ENCODE assay signal across 9 mouse cellular contexts in genomic region chrX:47880052-47880451, GRCm38 (mm10). TPM values are rescaled to one million over a fixed set of nuclear protein-coding genes. Genes with fewer than 3 reads are reported as not detected.
DNase-seq lines count a peak whose midpoint lies in the region; ATAC-seq and TF ChIP-seq lines count a peak whose summit lies in the region.
"Had no signal": no experiment of that assay in that cellular context is flagged by ENCODE, and none has a peak within 500 bp of the region (broad histone marks: within the 10 kb centered on the region; RNA-seq: fewer than 3 reads in every experiment).

No protein-coding gene starts in this region.

- WGBS in forebrain, embryonic 14.5 days: 56% methylated on average over 2 of the region's 2 CpGs
- 42% methylated on average over 2 of the region's 2 CpGs for WGBS in forebrain, embryonic 16.5 days
- 33% methylated on average over 2 of the region's 2 CpGs for WGBS in heart, embryonic 13.5 days
- WGBS in lung, postnatal 0 days: 30% methylated on average over 2 of the region's 2 CpGs

- no peaks in the 10 kb centered on the region for H3K27me3 ChIP-seq in forebrain, embryonic 14.5 days (replicated peaks; ENCODE audit: control insufficient read depth, insufficient read depth, low read length)
- no peaks in the 10 kb centered on the region for H3K27me3 ChIP-seq in forebrain, embryonic 16.5 days (replicated peaks; ENCODE audit: control insufficient read depth, insufficient read depth, low read length)
- no peaks in the 10 kb centered on the region for H3K27me3 ChIP-seq in heart, embryonic 13.5 days (replicated peaks)
- no peaks in the 10 kb centered on the region for H3K27me3 ChIP-seq in lung, postnatal 0 days (replicated peaks; ENCODE audit: insufficient read depth, low read length)
- H3K27me3 ChIP-seq: midbrain, embryonic 12.5 days had no signal

- peak; percentile 17 for DNase-seq in forebrain, embryonic 14.5 days (ENCODE audit: low spot score)
- DNase-seq in ovary, postnatal 14 days (ENCODE audit: low spot score): peak; percentile 17
- no peak for DNase-seq in ovary, adult 18-20 months (ENCODE audit: low spot score)
- peak; percentile 64 for DNase-seq in lung, postnatal 0 days (ENCODE audit: low spot score)
- DNase-seq in c-Kit-positive CD71-positive TER-119-positive erythroid progenitor cells, embryonic 14.5 days (ENCODE audit: low spot score): no peak
- no peak for DNase-seq in left cerebral cortex, adult 18-20 months (ENCODE audit: low spot score in 2 of 2)

- no peak for ATAC-seq in forebrain, embryonic 14.5 days
- ATAC-seq in forebrain, embryonic 16.5 days: no peak
- no peak for ATAC-seq in heart, embryonic 13.5 days (ENCODE audit: extremely low read depth, insufficient number of reproducible peaks, low FRiP score, low TSS enrichment)
- ATAC-seq in lung, postnatal 0 days: no peak

- no peaks in the 10 kb centered on the region for H3K4me1 ChIP-seq in forebrain, embryonic 14.5 days (ENCODE audit: control insufficient read depth, insufficient read depth, low read length)
- no peaks in the 10 kb centered on the region for H3K4me1 ChIP-seq in forebrain, embryonic 16.5 days (replicated peaks; ENCODE audit: control insufficient read depth, insufficient read depth, low read length)
- H3K4me1 ChIP-seq in heart, embryonic 13.5 days: peaks cover 7% of the 10 kb centered on the region
- no peaks in the 10 kb centered on the region for H3K4me1 ChIP-seq in lung, postnatal 0 days (ENCODE audit: insufficient read depth, low read depth, low read length)
- H3K4me1 ChIP-seq: midbrain, embryonic 12.5 days had no signal

- no peaks in the 10 kb centered on the region for H3K9me3 ChIP-seq in forebrain, embryonic 14.5 days (replicated peaks; ENCODE audit: control insufficient read depth, low read length)
- no peaks in the 10 kb centered on the region for H3K9me3 ChIP-seq in forebrain, embryonic 16.5 days (ENCODE audit: control insufficient read depth, low read length)
- no peaks in the 10 kb centered on the region for H3K9me3 ChIP-seq in heart, embryonic 13.5 days
- H3K9me3 ChIP-seq in lung, postnatal 0 days (ENCODE audit: low read length): no peaks in the 10 kb centered on the region
- H3K9me3 ChIP-seq: midbrain, embryonic 12.5 days had no signal

- H3K36me3 ChIP-seq in forebrain, embryonic 14.5 days (ENCODE audit: control insufficient read depth, insufficient read depth, low read length): no peaks in the 10 kb centered on the region
- H3K36me3 ChIP-seq in forebrain, embryonic 16.5 days (ENCODE audit: control insufficient read depth, insufficient read depth): 0 out of 2 replicates have a peak, but pooled peaks cover 4% of the 10 kb centered on the region
- H3K36me3 ChIP-seq in heart, embryonic 13.5 days: peaks cover 18% of the 10 kb centered on the region
- H3K36me3 ChIP-seq in lung, postnatal 0 days (ENCODE audit: insufficient read depth, low read length): no peaks in the 10 kb centered on the region
- H3K36me3 ChIP-seq: midbrain, embryonic 12.5 days had no signal

- no peak overlapping the region for H3K27ac ChIP-seq in forebrain, embryonic 14.5 days (ENCODE audit: low read depth, low read length)
- no peak overlapping the region for H3K27ac ChIP-seq in forebrain, embryonic 16.5 days (ENCODE audit: low read length)
- H3K27ac ChIP-seq in heart, embryonic 13.5 days (replicated peaks): 0 out of 2 replicates have a peak overlapping the region, but pooled peaks have one; percentile 45
- H3K27ac ChIP-seq in lung, postnatal 0 days (ENCODE audit: low read length): no peak overlapping the region
- H3K27ac ChIP-seq: midbrain, embryonic 12.5 days had no signal

- TF ChIP-seq CTCF in lung, postnatal 0 days (IDR thresholded peaks at IDR 0.05): no peak

- no peak overlapping the region for H3K9ac ChIP-seq in forebrain, embryonic 14.5 days (ENCODE audit: low read length)
- H3K9ac ChIP-seq in forebrain, embryonic 16.5 days (replicated peaks; ENCODE audit: low read depth, low read length): no peak overlapping the region
- no peak overlapping the region for H3K9ac ChIP-seq in heart, embryonic 13.5 days
- no peak overlapping the region for H3K9ac ChIP-seq in lung, postnatal 0 days (replicated peaks; ENCODE audit: low read depth)
- H3K9ac ChIP-seq: midbrain, embryonic 12.5 days had no signal

- TF ChIP-seq EP300 in lung, postnatal 0 days (IDR thresholded peaks at IDR 0.05): no peak

- no peak overlapping the region for H3K4me2 ChIP-seq in forebrain, embryonic 14.5 days (ENCODE audit: low read length)
- H3K4me2 ChIP-seq in forebrain, embryonic 16.5 days (ENCODE audit: low read length): no peak overlapping the region
- H3K4me2 ChIP-seq in heart, embryonic 13.5 days: no peak overlapping the region
- no peak overlapping the region for H3K4me2 ChIP-seq in lung, postnatal 0 days (replicated peaks; ENCODE audit: low read depth, low read length)
- H3K4me2 ChIP-seq: midbrain, embryonic 12.5 days had no signal

- no peak overlapping the region for H3K4me3 ChIP-seq in forebrain, embryonic 14.5 days (ENCODE audit: low read depth, low read length)
- no peak overlapping the region for H3K4me3 ChIP-seq in forebrain, embryonic 16.5 days (replicated peaks; ENCODE audit: low read length)
- H3K4me3 ChIP-seq in heart, embryonic 13.5 days: no peak overlapping the region
- no peak overlapping the region for H3K4me3 ChIP-seq in lung, postnatal 0 days (ENCODE audit: low read depth, low read length)
- H3K4me3 ChIP-seq: midbrain, embryonic 12.5 days had no signal

RNA-seq across cellular contexts. Expression of gene Smarca1, which starts 12.7 kb away (rescaled TPM):
- polyA plus RNA-seq in forebrain, embryonic 14.5 days (2014; fragmentation: Nextera tagmentation; extraction: Ambion mirVana): 26.2 and 34.3 TPM in 2 replicates
- polyA plus RNA-seq in forebrain, embryonic 16.5 days (2015; fragmentation: Nextera tagmentation; extraction: Ambion mirVana): 31.1 and 35.8 TPM in 2 replicates
- 21.0 and 21.3 TPM in 2 replicates for polyA plus RNA-seq in heart, embryonic 13.5 days (2015; fragmentation: Nextera tagmentation; extraction: Ambion mirVana)
- polyA plus RNA-seq in lung, postnatal 0 days (2015; fragmentation: Nextera tagmentation; extraction: Ambion mirVana): 5.8 and 8.7 TPM in 2 replicates
- total RNA-seq in left cerebral cortex, adult 18-20 months (2021): 10 to 100 TPM; 44.7 to 47.9 TPM

RNA-seq across cellular contexts. Expression of gene Ocrl, which starts 32.1 kb away (rescaled TPM):
- polyA plus RNA-seq in forebrain, embryonic 14.5 days (2014; fragmentation: Nextera tagmentation; extraction: Ambion mirVana): 22.5 and 24.5 TPM in 2 replicates
- polyA plus RNA-seq in forebrain, embryonic 16.5 days (2015; fragmentation: Nextera tagmentation; extraction: Ambion mirVana): 22.5 and 28.9 TPM in 2 replicates
- 11.3 and 11.7 TPM in 2 replicates for polyA plus RNA-seq in heart, embryonic 13.5 days (2015; fragmentation: Nextera tagmentation; extraction: Ambion mirVana)
- 9.3 and 11.5 TPM in 2 replicates for polyA plus RNA-seq in lung, postnatal 0 days (2015; fragmentation: Nextera tagmentation; extraction: Ambion mirVana)
- 10 to 100 TPM; 47.8 to 52.8 TPM for total RNA-seq in left cerebral cortex, adult 18-20 months (2021)

Comparison
In these comparisons a context has a peak if more than half of its experiments do, and no peak if none do; other contexts are left out.
1. DNase-seq: peak in forebrain, embryonic 14.5 days (single experiment), ovary, postnatal 14 days (single experiment) and lung, postnatal 0 days (single experiment); none in ovary, adult 18-20 months (single experiment), c-Kit-positive CD71-positive TER-119-positive erythroid progenitor cells, embryonic 14.5 days (single experiment) and left cerebral cortex, adult 18-20 months (0 of 2).